In the genomic region with DNA sequence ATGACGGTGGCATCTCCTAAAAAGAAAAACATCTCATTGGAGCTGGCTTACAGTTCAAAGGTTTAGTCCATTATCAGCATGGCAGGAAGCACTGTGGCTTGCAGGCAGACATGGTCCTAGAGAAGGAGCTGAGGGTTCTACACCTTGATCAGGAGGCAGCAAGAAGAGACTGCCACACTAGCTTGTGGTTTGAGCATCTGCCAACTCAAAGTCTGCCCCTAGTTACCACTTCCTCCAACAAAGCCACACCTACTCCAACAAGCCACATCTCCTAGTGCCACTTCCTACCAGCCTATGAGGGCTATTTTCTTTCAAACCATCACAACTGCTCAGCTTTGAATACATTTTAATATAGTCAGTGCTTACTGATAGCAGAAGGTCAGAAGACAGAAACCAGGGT, we compare ENCODE assay signal across 28 mouse cellular contexts.
DNase-seq lines count a peak whose midpoint lies in the region; ATAC-seq lines count a peak whose summit lies in the region.
"Had no signal": no experiment of that assay in that cellular context is flagged by ENCODE, and none has a peak within 500 bp of the region (broad histone marks: within the 10 kb centered on the region; RNA-seq: fewer than 3 reads in every experiment).

No protein-coding gene starts in this region.

- no peak overlapping the region for H3K4me2 ChIP-seq in forebrain, embryonic 14.5 days (ENCODE audit: low read length)
- H3K4me2 ChIP-seq: forebrain, embryonic 13.5 days; heart, embryonic 11.5 days; hindbrain, embryonic 13.5 days; kidney, embryonic 15.5 days; liver, embryonic 13.5 days; midbrain, embryonic 15.5 days; neural tube, embryonic 12.5 days had no signal

- WGBS in forebrain, embryonic 14.5 days = 92% methylated on average over 1 of the region's 1 CpGs

- no peaks in the 10 kb centered on the region for H3K36me3 ChIP-seq in forebrain, embryonic 14.5 days (ENCODE audit: control insufficient read depth, insufficient read depth, low read length)
- H3K36me3 ChIP-seq: hindbrain, embryonic 13.5 days; kidney, embryonic 15.5 days; liver, embryonic 13.5 days; midbrain, embryonic 15.5 days; neural tube, embryonic 12.5 days had no signal

- H3K4me3 ChIP-seq in forebrain, embryonic 14.5 days (ENCODE audit: low read depth, low read length) = no peak overlapping the region
- H3K4me3 ChIP-seq: forebrain, embryonic 13.5 days; hindbrain, embryonic 13.5 days; kidney, embryonic 15.5 days; layer of hippocampus, adult 2 months; liver, embryonic 13.5 days; midbrain, embryonic 15.5 days; neural tube, embryonic 12.5 days had no signal

- H3K27me3 ChIP-seq in forebrain, embryonic 14.5 days (replicated peaks; ENCODE audit: control insufficient read depth, insufficient read depth, low read length) = no peaks in the 10 kb centered on the region
- H3K27me3 ChIP-seq: forebrain, embryonic 13.5 days; hindbrain, embryonic 13.5 days; kidney, embryonic 15.5 days; liver, embryonic 13.5 days; midbrain, embryonic 15.5 days; neural tube, embryonic 12.5 days had no signal

- H3K4me1 ChIP-seq in forebrain, embryonic 14.5 days (ENCODE audit: control insufficient read depth, insufficient read depth, low read length) = no peaks in the 10 kb centered on the region
- H3K4me1 ChIP-seq: forebrain, embryonic 13.5 days; hindbrain, embryonic 13.5 days; kidney, embryonic 15.5 days; liver, embryonic 13.5 days; midbrain, embryonic 15.5 days; neural tube, embryonic 12.5 days had no signal

- no peak overlapping the region for H3K27ac ChIP-seq in forebrain, embryonic 14.5 days (ENCODE audit: low read depth, low read length)
- H3K27ac ChIP-seq: forebrain, embryonic 13.5 days; hindbrain, embryonic 13.5 days; kidney, embryonic 15.5 days; layer of hippocampus, adult 2 months; liver, embryonic 13.5 days; midbrain, embryonic 15.5 days; neural tube, embryonic 12.5 days had no signal

- peak; percentile 28 for DNase-seq in lung, postnatal 36 days
- DNase-seq in lung, postnatal 10 days = no peak
- DNase-seq in liver = no peak
- no peak for DNase-seq in adrenal gland, postnatal 4 days (ENCODE audit: low spot score in 2 of 2)
- no peak for DNase-seq in forebrain, embryonic 14.5 days (ENCODE audit: low spot score)
- DNase-seq: adrenal gland, adult 8-10 months; cerebellum, adult 8-10 months; cerebellum, postnatal 25 days; gastrocnemius, postnatal 14 days; heart, postnatal 36 days; kidney, adult 18-20 months; kidney, postnatal 36 days; layer of hippocampus, postnatal 36 days; left cerebral cortex, postnatal 4 days; liver, embryonic 13.5 days; lung, adult 2 months; lung, postnatal 14 days; right cerebral cortex, postnatal 25 days; thymus, postnatal 4 days had no signal

- no peak overlapping the region for H3K9ac ChIP-seq in forebrain, embryonic 14.5 days (ENCODE audit: low read length)
- H3K9ac ChIP-seq: forebrain, embryonic 13.5 days; hindbrain, embryonic 13.5 days; kidney, embryonic 15.5 days; liver, embryonic 13.5 days; midbrain, embryonic 15.5 days; neural tube, embryonic 12.5 days had no signal

- peak; percentile 86 for ATAC-seq in common myeloid progenitor, adult 5-6 weeks (replicated peaks; ENCODE audit: low read depth, poor library complexity, severe bottlenecking)
- ATAC-seq in megakaryocyte progenitor cell, adult 5-6 weeks (replicated peaks; ENCODE audit: poor library complexity) = peak; percentile 90
- no peak for ATAC-seq in forebrain, embryonic 14.5 days
- ATAC-seq: forebrain, embryonic 13.5 days; midbrain, embryonic 15.5 days had no signal

- no peaks in the 10 kb centered on the region for H3K9me3 ChIP-seq in forebrain, embryonic 14.5 days (replicated peaks; ENCODE audit: control insufficient read depth, low read length)
- H3K9me3 ChIP-seq: forebrain, embryonic 13.5 days; hindbrain, embryonic 13.5 days; kidney, embryonic 15.5 days; liver, embryonic 13.5 days; midbrain, embryonic 15.5 days; neural tube, embryonic 12.5 days had no signal
